Mouse (Mus musculus): Measurements from ENCODE around the gene 2310046K23Rik. TPM values are rescaled to one million over a fixed set of nuclear protein-coding genes. Genes with fewer than 3 reads are reported as not detected.

Gene 2310046K23Rik
- total and polyA plus RNA-seq, 3 experiments = not detected

- Histone ChIP-seq H3K9me3 (replicated peaks; ENCODE audit: insufficient read depth, low read length) (no peaks in the 10 kb centered on the region), H3K36me3 (ENCODE audit: control insufficient read depth in 1 of 2, insufficient read depth in 2 of 2, low read length in 2 of 2) (no peaks in the 10 kb centered on the region), H3K27ac (ENCODE audit: control insufficient read depth, low read depth, low read length) (no peak overlapping the region), H3K27me3 (ENCODE audit: control insufficient read depth in 1 of 2, insufficient read depth in 2 of 2, low read length in 2 of 2) (no peaks in the 10 kb centered on the region), H3K79me2 (ENCODE audit: control insufficient read depth, insufficient read depth, low read length, poor library complexity) (no peaks in the 10 kb centered on the region), H3K4me1 (ENCODE audit: control insufficient read depth in 1 of 2, insufficient read depth in 2 of 2, low read length in 2 of 2) (no peaks in the 10 kb centered on the region), H3K9ac (ENCODE audit: control insufficient read depth, low read depth, low read length, poor library complexity, severe bottlenecking) (no peak overlapping the region), H3K4me3 (ENCODE audit: control insufficient read depth in 1 of 2, insufficient read depth in 1 of 2, low read depth in 2 of 2, low read length in 2 of 2) (no peak overlapping the region)
- TF ChIP-seq ZMIZ1 (IDR thresholded peaks at IDR 0.05; ENCODE audit: low read depth, low read length) (no peak), TBP (IDR thresholded peaks at IDR 0.05; ENCODE audit: low read depth, low read length) (no peak), MXI1 (IDR thresholded peaks at IDR 0.05; ENCODE audit: low read depth, low read length) (no peak), USF1 (IDR thresholded peaks at IDR 0.05; ENCODE audit: low read depth, low read length) (no peak), ZNF384 (IDR thresholded peaks at IDR 0.05; ENCODE audit: low read depth, low read length) (no peak), ELF1 (IDR thresholded peaks at IDR 0.05; ENCODE audit: low read depth, low read length) (no peak), RCOR1 (IDR thresholded peaks at IDR 0.05; ENCODE audit: low read depth, low read length) (no peak), ZC3H11A (IDR thresholded peaks at IDR 0.05; ENCODE audit: low read depth, low read length) (no peak), GABPA (IDR thresholded peaks at IDR 0.05; ENCODE audit: low read depth, low read length) (no peak), CTCF (IDR thresholded peaks at IDR 0.05 in 2 of 3, conservative IDR thresholded peaks at IDR 0.05 in 1 of 3; ENCODE audit: control insufficient read depth in 1 of 3, insufficient read depth in 1 of 3, low read depth in 2 of 3, low read length in 3 of 3, poor library complexity in 1 of 3, severe bottlenecking in 1 of 3) (no peak)
- no peak for DNase-seq (ENCODE audit: low read depth, low spot score)
Observed at GRCm38 (mm10) chr3:92579508-92579907, 45.2 kb upstream of the 2310046K23Rik start.

- Histone ChIP-seq H3K36me3 (ENCODE audit: control insufficient read depth in 1 of 2, insufficient read depth in 2 of 2, low read length in 2 of 2) (no peaks in the 10 kb centered on the region), H3K79me2 (ENCODE audit: control insufficient read depth, insufficient read depth, low read length, poor library complexity) (no peaks in the 10 kb centered on the region), H3K27ac (ENCODE audit: control insufficient read depth, low read depth, low read length) (no peak overlapping the region), H3K4me3 (ENCODE audit: control insufficient read depth in 1 of 2, insufficient read depth in 1 of 2, low read depth in 2 of 2, low read length in 2 of 2) (no peak overlapping the region), H3K27me3 (ENCODE audit: control insufficient read depth in 1 of 2, insufficient read depth in 2 of 2, low read length in 2 of 2) (no peaks in the 10 kb centered on the region), H3K9ac (ENCODE audit: control insufficient read depth, low read depth, low read length, poor library complexity, severe bottlenecking) (no peak overlapping the region), H3K9me3 (replicated peaks; ENCODE audit: insufficient read depth, low read length) (no peaks in the 10 kb centered on the region), H3K4me1 (ENCODE audit: control insufficient read depth in 1 of 2, insufficient read depth in 2 of 2, low read length in 2 of 2) (no peaks in the 10 kb centered on the region)
- no peak for TF ChIP-seq MYB (IDR thresholded peaks at IDR 0.05; ENCODE audit: low read depth, low read length)
- DNase-seq (ENCODE audit: low read depth, low spot score) = no peak
Observed at GRCm38 (mm10) chr3:92578652-92579413, 44.5 kb upstream of the 2310046K23Rik start.

GRCm38 (mm10) chr3:92573449-92574041 is 39.2 kb upstream of the 2310046K23Rik start, which contains the start of gene Ivl:
Ivl (minus strand) TSS chr3:92573735.
- Histone ChIP-seq H3K9me3 (replicated peaks; ENCODE audit: insufficient read depth, low read length) (no peaks in the 10 kb centered on the region), H3K4me1 (ENCODE audit: control insufficient read depth in 1 of 2, insufficient read depth in 2 of 2, low read length in 2 of 2) (no peaks in the 10 kb centered on the region), H3K36me3 (ENCODE audit: control insufficient read depth in 1 of 2, insufficient read depth in 2 of 2, low read length in 2 of 2) (no peaks in the 10 kb centered on the region), H3K4me3 (ENCODE audit: control insufficient read depth in 1 of 2, insufficient read depth in 1 of 2, low read depth in 2 of 2, low read length in 2 of 2) (no peak within 1 kb of the TSS), H3K79me2 (ENCODE audit: control insufficient read depth, insufficient read depth, low read length, poor library complexity) (no peaks in the 10 kb centered on the region), H3K9ac (ENCODE audit: control insufficient read depth, low read depth, low read length, poor library complexity, severe bottlenecking) (no peak within 1 kb of the TSS), H3K27me3 (ENCODE audit: control insufficient read depth in 1 of 2, insufficient read depth in 2 of 2, low read length in 2 of 2) (no peaks in the 10 kb centered on the region), H3K27ac (ENCODE audit: control insufficient read depth, low read depth, low read length) (no peak within 1 kb of the TSS)
- TF ChIP-seq MAFK (IDR thresholded peaks at IDR 0.05; ENCODE audit: borderline replicate concordance, low read depth, low read length) (no peak), USF1 (IDR thresholded peaks at IDR 0.05; ENCODE audit: low read depth, low read length) (no peak), MEF2A (IDR thresholded peaks at IDR 0.05; ENCODE audit: extremely low read depth, insufficient replicate concordance, low read depth, low read length, poor library complexity, severe bottlenecking) (no peak), RCOR1 (IDR thresholded peaks at IDR 0.05; ENCODE audit: low read depth, low read length) (no peak), TCF12 (IDR thresholded peaks at IDR 0.05; ENCODE audit: low read depth, low read length) (no peak), ZMIZ1 (IDR thresholded peaks at IDR 0.05; ENCODE audit: low read depth, low read length) (no peak), EP300 (IDR thresholded peaks at IDR 0.05; ENCODE audit: low read depth in 1 of 2, low read length in 2 of 2) (no peak), MYC (IDR thresholded peaks at IDR 0.05; ENCODE audit: low read depth, low read length) (no peak), SIN3A (IDR thresholded peaks at IDR 0.05; ENCODE audit: low read length) (no peak), MAZ (IDR thresholded peaks at IDR 0.05; ENCODE audit: low read depth, low read length) (no peak)
- no peak for DNase-seq (ENCODE audit: low read depth, low spot score)

Measured in MEL (cell line).